Mouse (Mus musculus) liver, adult (tissue): ENCODE results near the gene Grsf1.
A peak's percentile ranks its signal among the peaks of the same experiment; 100 is the strongest.

ENCODE experiments used
- GATA4 ChIP-seq: IDR thresholded peaks from 2 replicates; pipeline ENCODE4 v1.6.1; 2014; ENCODE audit warnings: mild to moderate bottlenecking, low read length; ENCODE audit not compliant: insufficient replicate concordance

The Grsf1 gene

GRCm38 (mm10) chr5:88663875-88664274 is 12.1 kb downstream of the Grsf1 start:
- TF ChIP-seq GATA4: no peak

DNA sequence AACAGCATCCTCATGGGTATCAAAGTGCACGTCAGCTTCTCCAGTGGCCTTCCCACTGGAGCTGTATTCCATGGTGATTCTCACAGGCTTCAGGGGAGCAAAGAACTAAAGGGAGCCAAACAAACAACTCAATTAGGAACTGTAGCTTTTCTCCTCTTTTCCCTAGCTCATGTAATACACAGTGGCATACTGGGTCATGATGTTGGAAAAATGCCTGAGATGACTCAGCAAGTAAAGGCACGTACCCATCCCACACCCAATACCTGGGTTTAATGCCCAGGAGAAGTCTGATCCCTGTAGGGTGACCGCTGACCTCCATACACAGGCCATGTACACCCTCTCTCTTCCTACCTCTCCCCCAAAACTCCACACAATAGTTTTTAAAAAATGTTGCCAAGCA is 12.8 kb downstream of the Grsf1 start:
- no peak for TF ChIP-seq GATA4

GRCm38 (mm10) chr5:88657868-88658267 is 18.1 kb downstream of the Grsf1 start:
- TF ChIP-seq GATA4: no peak

- TF ChIP-seq GATA4: no peak
These were observed 23.4 kb downstream of the Grsf1 start for GRCm38 (mm10) chr5:88652589-88652988.

DNA sequence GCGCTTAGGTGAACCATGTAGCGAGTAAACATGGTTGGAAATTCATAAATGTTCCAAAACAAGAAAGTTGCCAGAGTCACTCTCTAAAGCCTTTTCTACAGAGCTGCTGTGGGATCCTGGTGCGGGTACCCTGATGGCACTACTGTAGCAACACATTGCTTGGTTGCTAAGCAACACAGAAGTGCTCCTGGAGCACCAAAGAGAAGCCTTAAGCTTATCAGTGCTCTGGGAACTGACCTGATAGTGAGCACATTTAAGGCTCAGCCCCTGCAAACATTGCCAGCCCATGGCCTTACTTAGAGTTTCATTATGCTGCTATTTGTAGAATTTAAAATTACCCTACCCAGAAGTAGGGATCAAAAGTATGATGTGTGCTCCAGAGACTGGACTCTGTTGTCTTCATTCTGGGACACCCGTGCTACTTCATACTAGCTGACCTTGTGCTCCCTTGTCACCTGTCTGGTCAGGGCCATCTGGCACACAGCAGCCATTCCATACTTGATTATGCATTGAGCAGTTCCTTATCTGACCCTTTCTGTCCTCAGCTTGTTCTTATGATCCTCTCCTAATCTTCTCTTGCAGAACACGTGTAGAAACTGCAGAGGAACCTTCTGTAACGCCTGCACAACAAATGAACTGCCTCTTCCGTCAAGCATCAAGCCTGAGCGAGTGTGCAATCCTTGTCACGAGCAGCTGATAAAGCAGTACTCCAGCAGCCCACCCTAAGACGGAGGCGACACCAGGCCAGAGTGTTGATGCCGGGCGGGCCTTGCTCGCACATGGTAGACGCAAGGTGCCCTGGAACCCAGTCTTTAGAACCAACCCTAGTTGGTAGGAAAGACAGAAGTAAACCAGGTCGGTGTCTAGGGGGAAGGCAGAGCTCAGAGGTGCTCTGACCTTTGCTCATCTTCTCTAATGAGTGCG is 26.5 kb downstream of the Grsf1 start:
- no peak for TF ChIP-seq GATA4

- no peak for TF ChIP-seq GATA4
These were observed 30.6 kb downstream of the Grsf1 start for GRCm38 (mm10) chr5:88645405-88645804.

DNA sequence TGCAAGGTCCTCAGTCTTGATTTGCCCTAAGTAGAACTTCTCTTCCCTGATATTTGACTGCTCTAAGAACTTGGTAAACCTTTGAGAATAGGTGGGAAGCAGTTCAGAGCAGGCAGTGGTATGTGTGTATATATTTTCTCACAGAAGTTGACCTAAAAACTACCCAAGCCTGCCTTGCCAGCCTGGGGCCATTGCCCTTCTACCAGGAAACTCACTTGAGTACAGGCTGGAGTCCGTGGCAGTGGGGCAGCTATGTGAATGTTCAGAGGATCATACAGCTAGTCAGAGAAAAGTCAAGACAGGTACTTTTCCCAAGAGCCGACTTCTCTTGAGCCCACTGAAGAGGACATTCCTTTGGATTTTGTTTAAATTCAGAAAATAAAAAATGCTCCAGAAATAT is 31.1 kb downstream of the Grsf1 start:
- no peak for TF ChIP-seq GATA4

GRCm38 (mm10) chr5:88643491-88643890 is 32.5 kb downstream of the Grsf1 start:
- TF ChIP-seq GATA4: no peak

GRCm38 (mm10) chr5:88642786-88643185 is 33.2 kb downstream of the Grsf1 start:
- TF ChIP-seq GATA4: peak; percentile 46; the same call in 1 of the 2 replicates

- TF ChIP-seq GATA4: no peak
These were observed 41.9 kb downstream of the Grsf1 start for GRCm38 (mm10) chr5:88634076-88634475.

GRCm38 (mm10) chr5:88632463-88632862 is 43.5 kb downstream of the Grsf1 start:
- TF ChIP-seq GATA4: no peak

DNA sequence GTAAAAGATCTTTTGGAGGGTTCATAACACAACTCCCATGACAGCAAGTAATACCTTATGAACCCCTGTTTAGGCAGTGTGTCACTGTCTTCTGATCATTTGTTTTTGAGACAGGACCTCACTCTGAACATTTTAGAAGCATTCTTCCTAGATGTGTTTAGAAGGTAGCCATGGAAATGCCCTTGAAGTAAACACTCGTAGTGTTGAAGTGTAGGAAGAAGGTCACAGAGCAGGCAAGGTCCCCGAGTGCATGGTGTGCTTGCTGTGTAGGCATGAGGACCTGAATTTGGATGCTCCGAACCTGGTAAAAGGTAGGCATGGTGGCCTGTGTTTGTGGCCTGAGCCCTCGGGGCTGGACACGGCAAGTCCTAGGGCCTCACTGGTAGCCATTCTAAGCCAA is 44.4 kb downstream of the Grsf1 start:
- no peak for TF ChIP-seq GATA4

- no peak for TF ChIP-seq GATA4
These were observed 45.1 kb downstream of the Grsf1 start for GRCm38 (mm10) chr5:88630883-88631282.

GRCm38 (mm10) chr5:88629987-88630386 is 46.0 kb downstream of the Grsf1 start:
- no peak for TF ChIP-seq GATA4

- TF ChIP-seq GATA4: no peak
These were observed 46.8 kb downstream of the Grsf1 start for GRCm38 (mm10) chr5:88629125-88629524.

DNA sequence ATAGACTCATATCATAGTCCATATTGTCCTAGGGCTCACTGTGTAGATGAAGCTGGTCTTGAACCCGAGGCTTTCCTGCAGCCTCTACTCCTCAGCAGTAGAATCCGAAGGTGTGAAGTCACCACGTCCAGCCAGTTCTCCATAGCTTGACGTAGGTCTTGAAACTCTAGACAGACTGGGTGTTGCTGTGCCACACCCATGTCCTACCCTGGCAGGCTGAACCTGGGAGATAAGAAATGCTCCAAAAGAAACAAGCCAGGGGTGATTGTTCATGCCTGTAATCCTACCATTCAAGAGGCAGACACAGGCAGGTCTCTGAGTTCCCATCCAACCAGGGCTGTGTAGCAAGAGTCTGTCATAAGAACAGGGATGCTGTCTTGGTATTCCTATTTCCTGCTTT is 48.4 kb downstream of the Grsf1 start:
- TF ChIP-seq GATA4: no peak

GRCm38 (mm10) chr5:88616988-88617387 is 59.0 kb downstream of the Grsf1 start:
- TF ChIP-seq GATA4: no peak

GRCm38 (mm10) chr5:88614129-88614528 is 61.8 kb downstream of the Grsf1 start:
- no peak for TF ChIP-seq GATA4
